Mouse (Mus musculus) adrenal gland (tissue): ENCODE measurements around the gene Hmox2.
"Not testable (repeated sequence)": the region's sequence is repeated elsewhere in the genome, so short reads cannot be mapped to it uniquely, and the experiment has no call there.

ENCODE experiments used
- intact Hi-C: fragments of 180-260 bp; cut with DNase I; formaldehyde crosslinking; loops from one replicate; pipeline ENCODE4 v1.15.1; 2025

Gene Hmox2

DNA sequence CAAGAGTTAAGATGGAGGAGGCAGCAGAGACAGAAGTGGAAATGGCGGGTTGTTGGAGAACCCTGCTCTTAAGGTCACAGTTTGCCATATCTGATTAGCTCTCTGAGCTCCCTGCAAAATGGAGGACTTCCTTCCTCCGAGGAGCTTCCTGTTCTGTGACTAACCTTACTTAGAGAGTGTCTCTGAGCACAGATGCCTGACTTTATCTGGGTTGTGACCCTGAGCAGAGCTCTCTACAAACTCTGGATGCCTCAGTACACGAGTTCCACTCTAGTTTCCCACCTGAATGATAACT is 3.3 kb upstream of the Hmox2 start:
- intact Hi-C loops: no loop called here

DNA sequence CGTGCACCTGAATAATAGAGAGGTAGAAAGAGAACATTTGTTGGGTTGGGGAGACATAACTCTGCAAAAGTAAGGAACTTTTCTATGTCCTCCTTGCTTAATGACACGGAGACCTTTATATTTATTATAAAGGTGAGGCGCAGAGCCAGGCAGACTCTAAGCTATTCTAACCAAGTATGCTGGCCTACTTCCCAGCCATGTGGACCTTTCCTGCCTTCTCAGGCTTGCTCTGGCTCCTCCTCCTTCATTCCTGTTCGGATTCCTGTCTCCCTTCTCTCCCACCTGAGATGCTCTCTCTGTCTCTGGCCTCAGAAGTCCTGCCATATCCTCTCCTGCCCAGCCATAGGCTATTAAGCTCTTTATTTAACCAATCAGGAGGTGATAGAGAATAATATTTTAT is 895 bp upstream of the Hmox2 start:
- intact Hi-C loops: no loop called here

DNA sequence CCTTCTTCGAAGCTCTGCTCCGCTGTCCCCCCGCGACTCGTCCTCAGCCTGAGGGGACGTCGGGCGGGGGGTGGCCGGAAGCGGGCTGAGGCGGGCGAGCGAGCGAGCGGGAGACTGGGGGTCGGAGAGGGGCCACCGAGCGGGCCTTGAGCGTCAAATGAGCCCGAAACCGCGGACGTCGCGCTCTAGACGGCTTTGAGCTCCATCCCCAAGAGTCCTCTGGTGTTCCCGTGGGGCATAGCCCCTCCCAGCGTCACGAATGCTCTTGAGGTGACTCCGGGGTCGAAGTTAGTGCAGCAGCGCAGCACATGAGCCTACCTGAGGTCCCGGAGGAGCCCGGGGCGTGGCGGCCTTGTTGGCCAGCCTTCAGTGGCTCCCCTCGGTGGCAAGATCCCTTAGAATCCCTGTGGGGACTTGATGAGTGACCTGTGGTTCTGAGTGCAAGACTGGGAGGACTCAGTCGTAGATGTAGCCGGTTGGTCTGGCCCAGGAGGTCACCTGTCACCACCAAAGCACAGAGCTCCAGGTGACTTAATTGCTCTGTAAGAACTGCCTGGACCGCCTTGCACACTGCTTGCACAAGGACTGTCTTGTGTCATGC is 467 bp downstream of the Hmox2 start:
- intact Hi-C loops: no loop called here

GRCm38 (mm10) chr16:4727526-4727925 is 1.4 kb downstream of the Hmox2 start:
- intact Hi-C loops: no loop called here

DNA sequence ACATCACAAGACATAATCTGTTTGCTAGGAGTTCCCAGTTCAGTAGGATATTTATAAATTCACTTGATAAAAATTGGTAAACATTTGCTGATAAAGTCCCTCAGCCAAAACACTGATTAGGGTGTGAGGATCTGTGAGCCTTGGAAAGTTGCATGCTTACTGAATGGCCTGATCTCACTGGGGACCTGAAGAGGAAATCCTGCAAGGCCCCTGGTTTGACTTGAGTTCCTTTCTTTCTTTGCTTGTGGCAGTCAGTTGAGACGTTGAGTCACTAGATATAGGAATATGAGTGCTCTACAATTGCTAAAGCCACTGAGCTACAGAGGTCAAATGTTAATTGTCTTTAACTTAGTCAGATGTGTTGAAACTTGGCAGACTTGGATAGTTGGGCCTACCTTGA is 1.8 kb downstream of the Hmox2 start:
- intact Hi-C loops: no loop called here

DNA sequence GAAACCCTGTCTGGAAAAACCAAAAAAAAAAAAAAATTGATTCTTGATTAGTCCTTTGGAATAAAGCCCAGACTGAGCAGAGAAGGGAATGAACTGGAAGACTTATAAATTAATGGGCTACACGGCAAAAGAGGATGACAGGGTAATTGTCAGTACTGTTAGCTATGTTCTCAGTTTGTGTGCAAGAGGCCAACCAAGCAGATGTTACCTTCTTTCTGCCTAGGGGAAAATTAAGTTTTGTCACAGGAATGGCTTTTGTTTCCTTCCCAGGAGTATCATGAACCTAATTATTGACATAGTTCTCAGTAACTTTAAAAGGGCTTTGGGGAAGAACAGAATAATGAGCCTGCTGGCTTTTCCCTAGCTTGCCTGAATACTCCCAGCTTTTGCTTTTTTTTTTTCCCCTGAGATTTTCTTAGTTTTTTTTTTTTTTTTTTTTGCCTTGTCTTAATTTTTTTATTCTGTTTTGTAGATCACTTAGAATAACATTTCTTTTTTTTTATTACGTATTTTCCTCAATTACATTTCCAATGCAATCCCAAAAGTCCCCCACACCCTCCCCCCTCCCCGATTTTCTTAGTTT is 4.7 kb downstream of the Hmox2 start:
- intact Hi-C loops: no loop called here

DNA sequence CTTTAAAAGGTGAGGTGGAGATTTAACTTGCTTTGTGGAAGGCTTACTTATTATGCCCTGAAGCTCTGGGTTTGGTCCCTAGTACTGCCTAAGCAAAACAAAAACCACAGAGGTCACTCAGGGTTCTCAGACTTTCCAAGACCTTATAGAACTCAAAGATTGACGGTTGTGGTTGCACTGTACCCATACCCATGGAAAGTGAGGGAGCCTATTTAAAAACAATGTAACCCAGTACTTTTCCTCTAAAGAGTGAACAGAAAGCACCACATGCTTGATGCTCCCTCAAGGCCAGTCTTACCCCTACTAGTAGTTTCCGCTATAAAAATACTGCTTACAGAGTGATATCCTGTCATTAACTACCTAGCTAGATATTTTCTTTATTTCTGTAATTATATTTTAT is 10.1 kb downstream of the Hmox2 start:
- intact Hi-C loops: no loop called here

DNA sequence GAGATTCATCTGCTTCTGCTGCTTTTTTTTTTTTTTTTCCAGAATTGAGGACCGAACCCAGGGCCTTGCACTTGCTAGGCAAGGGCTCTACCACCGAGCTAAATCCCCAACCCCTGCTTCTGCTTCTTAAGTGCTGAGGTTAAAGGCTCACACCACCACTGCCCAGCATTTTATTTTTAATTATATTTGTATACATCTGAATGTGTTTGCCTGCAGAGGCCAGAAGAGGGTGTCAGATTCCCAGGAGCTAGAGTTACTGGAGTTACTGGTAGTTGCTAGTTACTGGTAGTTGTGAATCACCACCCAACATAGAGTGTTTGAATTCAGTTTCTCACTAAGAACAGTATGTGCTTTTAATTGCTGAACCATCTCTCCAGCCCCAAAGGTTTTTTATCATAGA is 13.8 kb downstream of the Hmox2 start:
- intact Hi-C loops: no loop called here

DNA sequence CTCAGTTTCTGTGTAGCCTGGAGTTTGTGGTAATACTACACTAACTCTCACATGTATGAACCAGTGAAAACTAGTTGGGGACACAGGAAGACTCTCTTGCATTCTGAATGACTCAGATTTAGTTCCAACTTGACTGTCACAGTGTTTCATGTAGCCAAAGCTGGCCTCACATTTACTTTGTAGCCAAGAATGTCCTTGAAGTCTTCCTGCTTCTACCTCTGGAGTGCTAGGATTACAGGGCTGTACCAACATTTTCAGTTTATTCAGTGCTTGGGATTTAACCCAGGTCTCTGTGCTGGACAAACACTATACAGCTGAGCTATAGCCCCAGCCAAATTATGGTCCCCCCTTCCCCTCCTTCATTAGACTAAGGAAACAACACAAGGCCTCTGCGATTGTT is 16.0 kb downstream of the Hmox2 start:
- intact Hi-C loops: no loop called here

- intact Hi-C loops: no loop called here
These were observed 26.0 kb downstream of the Hmox2 start for GRCm38 (mm10) chr16:4752155-4752554.

- intact Hi-C loops: no loop called here
These were observed 27.9 kb downstream of the Hmox2 start for GRCm38 (mm10) chr16:4754045-4754444.

DNA sequence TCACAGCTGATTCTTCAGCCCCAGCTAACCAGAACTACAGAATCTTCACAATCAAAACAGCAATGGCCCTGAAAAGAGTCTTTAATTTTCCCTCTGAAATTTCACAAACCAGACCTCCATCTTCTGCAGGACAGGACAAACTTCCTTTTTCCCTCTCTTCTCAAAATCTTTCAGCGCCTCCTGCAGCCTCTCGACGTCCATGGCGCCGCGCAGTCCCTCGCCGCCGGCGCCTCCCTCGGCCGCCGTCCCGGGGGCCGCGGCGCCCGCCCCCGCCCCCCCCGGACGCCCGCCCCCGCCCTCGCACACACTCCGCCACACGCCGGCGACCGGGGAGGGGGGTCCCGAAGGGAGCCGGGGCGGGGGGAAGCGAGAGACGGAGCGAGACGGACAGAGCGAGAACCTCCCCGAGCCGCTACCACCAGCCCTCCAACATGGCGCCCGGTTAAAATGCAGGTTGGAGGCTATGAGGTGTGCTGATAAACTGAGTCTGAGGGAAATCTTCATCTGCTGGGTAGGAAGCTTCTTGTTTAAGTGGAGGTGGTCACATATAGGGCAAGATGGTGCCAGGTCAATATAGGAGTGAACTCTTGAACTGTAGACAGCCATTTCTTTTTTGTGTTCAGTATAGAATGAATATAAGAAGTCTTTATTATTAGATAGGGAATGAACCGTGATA is 30.6 kb downstream of the Hmox2 start:
- intact Hi-C loops: not testable (repeated sequence)

DNA sequence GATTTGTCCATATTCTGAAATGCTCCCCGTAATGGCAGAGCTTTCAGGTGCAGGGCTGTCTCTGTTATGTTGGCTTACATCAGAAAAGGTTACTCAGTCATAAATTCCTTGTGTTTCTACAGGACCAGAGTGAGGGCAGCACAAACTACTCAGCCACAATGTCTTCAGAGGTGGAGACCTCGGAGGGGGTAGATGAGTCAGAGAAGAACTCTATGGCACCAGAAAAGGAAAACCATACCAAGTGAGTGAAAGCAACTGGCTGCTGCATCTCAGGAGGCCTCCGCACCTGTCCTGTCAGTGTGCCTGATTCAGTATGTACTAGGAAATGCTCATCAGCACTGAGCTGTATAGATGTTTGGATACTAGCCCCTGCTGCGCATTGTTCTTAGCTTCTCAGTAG is 36.3 kb downstream of the Hmox2 start:
- intact Hi-C loops: loop anchor here (10.0 kb wide), 1 partner anchor 102 kb away; no protein-coding TSS in a partner anchor

GRCm38 (mm10) chr16:4763276-4763675 is 37.1 kb downstream of the Hmox2 start:
- intact Hi-C loops: loop anchor here (10.0 kb wide), 1 partner anchor 102 kb away; no protein-coding TSS in a partner anchor

- intact Hi-C loops: loop anchor here (10.0 kb wide), 1 partner anchor 99 kb away; no protein-coding TSS in a partner anchor
These were observed 39.7 kb downstream of the Hmox2 start for GRCm38 (mm10) chr16:4765852-4766251.

GRCm38 (mm10) chr16:4767012-4767790 is 41.0 kb downstream of the Hmox2 start:
- intact Hi-C loops: loop anchor here (10.0 kb wide), 1 partner anchor 98 kb away; no protein-coding TSS in a partner anchor

- intact Hi-C loops: loop anchor here (10.0 kb wide), 1 partner anchor 96 kb away; no protein-coding TSS in a partner anchor
These were observed 42.6 kb downstream of the Hmox2 start for GRCm38 (mm10) chr16:4768719-4769118.

GRCm38 (mm10) chr16:4773289-4773970 is 47.3 kb downstream of the Hmox2 start:
- intact Hi-C loops: no loop called here

GRCm38 (mm10) chr16:4777171-4777904 is 51.2 kb downstream of the Hmox2 start:
- intact Hi-C loops: no loop called here

DNA sequence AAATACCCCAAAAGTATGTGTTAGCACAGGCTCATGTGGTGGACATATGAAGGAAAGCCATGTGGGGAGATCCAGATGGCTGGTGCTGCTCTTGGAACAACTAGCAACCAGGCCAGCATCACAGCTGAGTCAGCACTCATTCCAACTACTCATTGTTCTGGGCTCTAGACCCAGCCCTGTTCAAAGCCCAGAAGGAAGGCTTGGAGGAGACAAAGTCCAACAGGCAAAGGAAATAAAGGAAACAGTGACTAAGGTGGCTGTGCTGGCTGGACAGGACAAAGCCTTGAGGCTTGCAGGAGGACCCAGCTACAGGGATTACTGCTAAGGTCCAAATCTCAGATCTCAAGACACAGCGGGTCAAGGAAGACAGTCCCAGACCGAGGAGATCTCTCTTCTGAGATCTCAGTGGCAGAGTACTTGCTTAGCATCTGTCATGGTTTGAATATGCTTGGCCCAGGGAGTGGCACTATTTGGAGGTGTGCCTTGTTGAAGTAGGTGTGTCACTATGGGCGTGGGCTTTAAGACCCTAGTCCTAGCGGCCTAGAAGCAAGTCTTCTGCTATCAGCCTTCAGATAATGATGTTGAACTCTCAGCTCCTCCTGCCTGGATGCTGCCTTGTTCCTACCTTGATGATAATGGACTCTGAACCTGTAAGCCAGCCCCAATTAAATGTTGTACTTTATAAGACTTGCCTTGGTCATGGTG is 51.9 kb downstream of the Hmox2 start:
- intact Hi-C loops: no loop called here
